Mouse (Mus musculus) urinary bladder, postnatal 14 days (tissue): ENCODE data around the gene Ghr.

Source experiments
- DNase-seq: peaks from one replicate; pipeline ENCODE4 v3.0.0; 2021; ENCODE audit warnings: low spot score

Ghr gene

GRCm38 (mm10) chr15:3582807-3583636 lies at the start of gene Ghr:
Gene Ghr, minus strand, starts transcription at chr15:3583492.
- DNase-seq, result peak; percentile 90

GRCm38 (mm10) chr15:3622746-3623145 lies 39.5 kb upstream of the Ghr start:
- no peak for DNase-seq

DNA sequence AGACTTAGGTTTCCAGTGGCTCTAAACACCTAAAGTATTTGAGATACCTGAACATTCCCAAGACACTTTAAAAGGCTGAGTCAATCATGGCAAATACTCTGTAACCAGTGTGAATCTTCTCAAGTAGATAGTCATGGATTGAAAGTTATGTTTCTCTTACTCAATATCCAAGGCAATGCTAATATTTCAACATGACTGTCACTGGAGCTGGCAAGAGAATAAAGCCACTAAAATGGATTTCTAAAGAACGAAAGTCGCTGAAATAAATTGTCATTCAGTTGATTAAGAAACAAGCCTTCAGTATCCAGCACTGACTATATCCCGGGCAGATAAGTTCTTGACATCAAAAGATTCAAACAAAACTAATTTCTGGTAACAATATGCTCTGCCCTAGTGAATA lies 37.1 kb upstream of the Ghr start:
- no peak for DNase-seq

DNA sequence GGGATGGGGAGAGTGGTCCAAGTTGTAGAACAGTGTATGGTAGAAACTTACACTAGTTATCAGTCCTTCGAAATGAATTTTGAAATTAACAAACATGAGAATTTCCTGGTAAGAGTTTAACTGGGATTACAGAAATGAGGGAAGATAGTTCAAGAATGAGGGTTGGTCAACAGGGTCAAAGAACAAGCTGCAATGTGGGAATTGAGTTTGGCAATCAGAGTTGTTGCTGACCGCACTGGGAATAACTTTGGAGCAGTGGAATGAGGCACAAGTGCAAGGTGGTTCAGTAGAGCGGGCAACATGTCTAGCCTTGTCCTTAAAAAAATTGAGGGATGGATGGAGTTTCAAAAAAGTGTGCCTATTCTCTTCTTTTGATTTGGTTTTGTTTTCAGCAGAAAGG lies 35.0 kb upstream of the Ghr start:
- no peak for DNase-seq

DNA sequence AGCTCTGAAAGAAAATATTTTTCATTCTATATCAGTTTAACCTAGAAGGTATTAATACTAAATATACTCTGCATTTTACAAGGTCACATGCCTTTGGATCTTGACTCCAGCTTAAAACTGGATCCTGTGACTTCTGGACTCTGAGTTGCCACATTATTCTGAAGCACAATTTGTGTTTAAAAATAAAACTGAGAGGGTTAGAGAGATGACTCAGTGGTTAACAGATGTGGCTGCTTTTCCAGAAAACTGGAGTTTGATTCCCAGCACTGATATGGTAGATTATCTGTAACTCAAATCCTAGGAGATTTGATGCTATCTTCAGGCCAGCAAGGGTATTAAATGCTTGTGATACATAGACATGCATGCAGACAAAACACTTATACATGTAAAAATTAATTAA lies 28.7 kb upstream of the Ghr start:
- no peak for DNase-seq

- DNase-seq, result no peak
Observed at GRCm38 (mm10) chr15:3607951-3608350, 24.7 kb upstream of the Ghr start.

GRCm38 (mm10) chr15:3602098-3602486 lies 18.8 kb upstream of the Ghr start:
- DNase-seq, result no peak

GRCm38 (mm10) chr15:3601422-3602097 lies 18.3 kb upstream of the Ghr start:
- DNase-seq, result no peak

GRCm38 (mm10) chr15:3587879-3588278 lies 4.6 kb upstream of the Ghr start:
- no peak for DNase-seq

- DNase-seq, result no peak
Observed at GRCm38 (mm10) chr15:3584361-3584760, 1.1 kb upstream of the Ghr start.

GRCm38 (mm10) chr15:3581861-3582806 lies 1.2 kb downstream of the Ghr start:
- peak; percentile 38 for DNase-seq

DNA sequence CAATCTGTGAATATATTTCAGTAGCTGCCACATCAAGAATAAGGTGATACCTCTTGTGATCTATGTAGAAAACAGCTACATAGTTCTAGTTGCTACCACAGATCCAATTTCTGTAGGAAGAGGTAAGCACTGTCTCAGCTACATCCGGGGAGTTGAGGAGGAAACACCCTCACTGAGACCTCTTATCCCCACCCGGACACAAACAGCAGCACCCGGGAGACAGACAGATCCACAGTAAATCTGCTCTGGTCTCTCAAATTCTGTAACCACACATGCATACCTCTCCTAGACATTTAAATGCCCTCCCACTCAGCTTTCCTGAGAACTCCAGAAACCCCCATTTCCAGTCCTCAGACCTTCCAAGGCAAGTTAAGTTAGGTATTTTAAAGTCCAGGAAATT lies 2.0 kb downstream of the Ghr start:
- DNase-seq, result no peak

GRCm38 (mm10) chr15:3580216-3580615 lies 3.1 kb downstream of the Ghr start:
- DNase-seq, result peak; percentile 9

- DNase-seq, result no peak
Observed at GRCm38 (mm10) chr15:3578286-3578980, 4.9 kb downstream of the Ghr start.

GRCm38 (mm10) chr15:3569178-3569903 lies 14.0 kb downstream of the Ghr start:
- DNase-seq, result no peak

- no peak for DNase-seq
Observed at GRCm38 (mm10) chr15:3564570-3564969, 18.7 kb downstream of the Ghr start.

- no peak for DNase-seq
Observed at GRCm38 (mm10) chr15:3563929-3564516, 19.3 kb downstream of the Ghr start.

DNA sequence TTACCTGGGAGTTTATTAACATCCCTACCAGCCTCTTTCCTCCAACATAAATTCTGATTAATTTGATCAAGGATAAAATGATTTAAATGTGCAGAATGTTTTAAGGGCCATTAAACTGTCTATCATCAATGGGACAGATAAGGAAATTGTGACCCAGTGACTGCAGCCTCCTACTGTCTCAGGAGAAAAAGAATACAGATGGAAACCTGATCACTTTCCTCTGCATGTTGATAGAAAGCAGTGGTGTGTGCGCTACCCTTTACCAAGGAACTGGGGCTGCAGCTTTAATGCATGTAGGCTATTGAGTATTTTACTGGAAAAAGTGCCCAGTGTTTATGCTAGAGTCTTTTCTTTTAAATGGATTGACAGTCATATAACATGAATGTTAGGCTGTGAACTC lies 19.8 kb downstream of the Ghr start:
- no peak for DNase-seq

DNA sequence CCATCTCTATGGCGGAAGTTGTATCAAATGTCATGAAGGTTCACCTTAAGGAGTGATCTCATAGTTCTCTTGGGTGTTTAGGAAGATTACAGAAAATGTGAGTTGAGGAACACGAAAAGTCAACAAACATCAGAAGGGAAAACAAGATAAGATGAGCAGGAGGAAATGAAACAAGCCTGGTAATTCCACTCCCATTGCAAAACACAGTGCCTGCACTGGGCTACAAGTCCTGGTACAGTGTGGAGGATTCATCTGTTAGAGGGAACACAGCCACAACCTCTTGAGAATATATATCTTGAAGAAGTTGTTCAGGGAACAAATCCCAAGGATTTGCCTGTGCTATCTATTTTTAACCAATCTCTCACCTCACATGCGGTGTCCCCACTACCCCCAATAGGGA lies 24.8 kb downstream of the Ghr start:
- no peak for DNase-seq

GRCm38 (mm10) chr15:3544289-3544688 lies 39.0 kb downstream of the Ghr start:
- DNase-seq, result no peak
